Mouse (Mus musculus): ENCODE measurements around the gene Snx29.

- TF ChIP-seq CTCF (IDR thresholded peaks at IDR 0.05) (no peak), EP300 (IDR thresholded peaks at IDR 0.05) (no peak)
Measured at GRCm38 (mm10) chr16:11795758-11796460, 473.2 kb downstream of the Snx29 start.
